Mouse (Mus musculus) embryonic fibroblast, embryonic 13.5 days (primary cell): ENCODE measurements around the gene Pglyrp2. TPM values are rescaled to one million over a fixed set of nuclear protein-coding genes. Genes with fewer than 3 reads are reported as not detected.

Source experiments
- H3K27ac ChIP-seq: 2 replicates; pipeline ENCODE4 v1.5.1; 2012; ENCODE audit warnings: low read length, control low read depth, inconsistent platforms; ENCODE audit not compliant: insufficient read depth
- H3K4me1 ChIP-seq: 2 replicates; pipeline ENCODE4 v1.6.1; 2011; ENCODE audit warnings: low read length; ENCODE audit not compliant: control insufficient read depth, insufficient read depth
- H3K4me3 ChIP-seq: 2 replicates; pipeline ENCODE4 v1.5.1; 2011; ENCODE audit warnings: mild to moderate bottlenecking, control low read depth, low read length; ENCODE audit not compliant: insufficient read depth
- CTCF ChIP-seq: IDR thresholded peaks from 2 replicates; pipeline ENCODE4 v1.5.1; 2011; ENCODE audit warnings: mild to moderate bottlenecking, control low read depth, low read length, moderate library complexity, borderline replicate concordance; ENCODE audit not compliant: insufficient read depth
- POLR2A ChIP-seq: IDR thresholded peaks from 2 replicates; pipeline ENCODE4 v1.6.1; 2011; ENCODE audit warnings: low read depth, mild to moderate bottlenecking, control low read depth, low read length, moderate library complexity
- polyA plus RNA-seq: library from polyadenylated mRNA; stranded (reverse); fragments of >200 nt; gene quantifications from 2 replicates; pipeline ENCODE4 v1.2.4, GENCODE M21; 2011; ENCODE audit warnings: low read depth; ENCODE audit not compliant: missing spikeins, insufficient read length

The Pglyrp2 gene
- polyA plus RNA-seq, 1 experiment = not detected

DNA sequence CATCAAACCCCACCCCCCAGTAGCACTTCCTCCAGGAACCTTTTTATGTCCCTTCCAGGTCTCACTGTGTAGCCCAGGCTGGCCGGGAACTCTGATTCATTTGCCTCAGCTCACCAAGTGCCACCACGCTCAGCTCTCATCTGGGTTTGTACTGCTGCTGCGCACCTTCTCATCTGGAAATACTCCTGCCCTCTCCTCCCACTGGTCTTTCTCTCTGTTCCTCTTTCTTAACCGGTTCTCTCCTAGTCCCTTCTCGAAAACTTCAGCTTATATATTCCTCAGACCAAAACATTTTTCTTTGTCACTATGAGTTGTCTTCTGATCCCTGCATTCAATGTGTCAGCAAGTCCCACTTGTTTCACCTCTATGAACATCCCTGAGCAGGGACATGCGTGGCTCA is 19.3 kb upstream of the Pglyrp2 start:
- Histone ChIP-seq H3K27ac (no peak overlapping the region), H3K4me3 (no peak overlapping the region), H3K4me1 (no peaks in the 10 kb centered on the region)
- no peak for TF ChIP-seq CTCF
- TF ChIP-seq POLR2A = no peak

DNA sequence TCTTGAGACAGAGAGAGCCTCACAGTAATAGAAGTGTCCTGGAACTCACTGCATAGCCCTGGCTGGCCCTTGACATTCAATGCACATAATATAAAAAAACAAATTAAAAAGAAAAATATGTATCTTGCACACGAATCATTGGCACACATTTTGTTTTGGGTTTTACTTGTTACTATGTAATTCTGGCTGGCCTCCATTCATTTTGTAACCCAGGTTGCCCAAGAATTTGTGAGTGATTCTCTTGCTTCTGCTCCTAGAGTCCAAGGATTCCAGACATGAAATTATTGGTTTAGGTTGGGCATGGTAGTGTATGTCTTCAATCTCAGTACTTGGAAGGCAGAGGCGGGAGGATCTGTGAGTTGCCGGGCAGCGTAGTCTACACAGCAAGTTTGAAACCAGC is 13.1 kb upstream of the Pglyrp2 start:
- no peak for TF ChIP-seq CTCF
- no peak for TF ChIP-seq POLR2A
- no peak overlapping the region for H3K4me3 ChIP-seq
- H3K4me1 ChIP-seq = no peaks in the 10 kb centered on the region
- no peak overlapping the region for H3K27ac ChIP-seq

DNA sequence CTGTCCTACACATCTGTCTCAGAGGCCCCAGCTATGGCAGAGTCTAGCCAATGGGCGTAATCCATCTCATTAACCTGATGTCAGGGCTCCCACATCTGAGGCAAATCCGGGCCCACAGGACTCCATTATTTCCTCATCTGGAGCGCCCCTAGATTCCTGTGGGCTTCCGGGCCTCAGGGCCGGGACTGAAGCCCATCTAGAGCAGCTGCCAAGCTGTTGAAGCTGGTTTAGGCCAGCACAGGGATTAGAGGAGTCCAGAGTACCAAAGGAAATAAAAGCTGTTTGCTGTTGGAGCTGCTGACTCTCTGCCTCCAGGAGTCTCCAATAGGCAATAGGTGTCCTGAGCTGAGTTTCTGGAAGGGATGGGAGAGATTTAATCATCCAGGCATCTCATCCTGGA is 11.2 kb upstream of the Pglyrp2 start:
- no peaks in the 10 kb centered on the region for H3K4me1 ChIP-seq
- TF ChIP-seq CTCF = no peak
- TF ChIP-seq POLR2A = no peak
- H3K27ac ChIP-seq = no peak overlapping the region
- no peak overlapping the region for H3K4me3 ChIP-seq

DNA sequence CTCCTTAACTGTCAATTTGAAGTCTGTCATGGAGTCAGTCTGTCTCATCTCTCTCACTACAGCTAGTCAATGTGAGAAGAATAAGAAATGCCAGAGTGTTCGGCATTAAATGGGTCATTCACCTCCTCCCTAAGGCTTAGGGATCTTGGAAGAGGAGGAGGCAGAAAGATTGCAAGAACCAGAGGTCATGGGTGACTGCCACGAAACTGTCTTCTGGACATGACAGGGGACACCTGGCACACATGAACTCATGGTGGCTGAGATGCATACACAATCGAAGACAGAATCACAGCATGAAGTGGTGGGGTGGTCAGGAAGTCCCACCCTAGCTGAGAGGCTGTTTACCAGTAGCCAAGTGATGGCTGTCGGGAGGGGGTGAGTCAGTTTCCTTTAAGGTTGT is 10.4 kb upstream of the Pglyrp2 start:
- Histone ChIP-seq H3K4me3 (no peak overlapping the region), H3K4me1 (no peaks in the 10 kb centered on the region), H3K27ac (no peak overlapping the region)
- TF ChIP-seq CTCF (no peak), POLR2A (no peak)

DNA sequence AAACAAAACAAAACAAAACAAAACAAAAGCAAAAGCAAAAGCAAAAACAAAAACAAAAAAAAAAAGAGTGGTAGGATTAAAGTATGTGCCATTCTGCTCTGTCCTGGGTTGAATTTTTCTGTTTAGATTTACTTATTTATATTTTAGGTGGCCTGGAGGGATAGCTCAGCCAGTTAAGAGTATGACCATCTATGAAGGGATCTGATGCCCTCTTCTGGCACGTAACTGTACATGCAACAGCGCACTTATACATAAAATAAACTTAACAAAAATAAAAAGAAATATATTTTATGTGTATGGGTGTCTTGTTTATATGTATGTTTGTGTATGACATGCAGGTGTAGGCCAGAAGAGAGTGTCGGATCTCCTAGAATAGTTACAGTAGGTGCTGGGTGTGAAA is 8.0 kb upstream of the Pglyrp2 start:
- H3K4me1 ChIP-seq = no peaks in the 10 kb centered on the region
- no peak overlapping the region for H3K4me3 ChIP-seq
- H3K27ac ChIP-seq = no peak overlapping the region
- no peak for TF ChIP-seq CTCF
- TF ChIP-seq POLR2A = no peak

DNA sequence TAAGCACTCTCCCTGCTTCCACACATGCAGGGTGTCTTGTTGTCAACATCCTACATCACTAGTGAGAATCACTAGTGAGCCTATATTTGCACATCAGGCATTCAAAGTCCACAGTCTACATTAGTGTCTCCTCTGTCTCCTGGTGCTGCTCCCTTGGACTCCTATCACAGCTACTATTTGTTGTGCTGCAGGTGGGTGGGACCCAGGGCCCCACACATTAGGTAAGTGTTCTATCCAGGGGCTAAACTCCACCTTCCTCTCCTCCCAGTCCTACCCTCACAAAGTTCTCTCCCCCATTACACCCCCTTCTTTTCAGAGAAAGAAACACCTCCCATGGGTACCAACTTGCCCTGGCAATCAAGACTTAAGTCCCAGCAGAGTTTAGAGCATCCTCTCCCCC is 2.6 kb upstream of the Pglyrp2 start:
- H3K4me3 ChIP-seq = no peak overlapping the region
- no peak for TF ChIP-seq CTCF
- no peak for TF ChIP-seq POLR2A
- no peaks in the 10 kb centered on the region for H3K4me1 ChIP-seq
- no peak overlapping the region for H3K27ac ChIP-seq

DNA sequence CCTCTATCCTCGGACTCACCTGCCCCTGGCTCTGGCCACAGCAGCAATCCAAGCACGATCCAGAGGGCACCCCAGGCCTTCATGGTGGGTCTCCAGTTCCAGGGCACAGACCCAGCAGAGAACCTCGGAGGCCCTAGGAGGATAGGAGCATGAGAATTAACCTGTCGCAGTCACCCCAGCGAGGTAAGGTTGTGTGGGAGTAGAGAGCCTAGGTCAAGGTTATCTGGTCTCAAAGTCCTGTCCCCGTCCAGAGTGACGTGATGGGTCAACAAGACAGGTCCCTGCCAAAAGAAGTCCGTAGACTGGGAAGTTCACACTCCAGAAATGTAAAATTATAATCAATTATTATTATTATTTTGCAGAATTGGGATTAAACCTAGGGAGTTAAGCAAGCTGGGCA is 3.2 kb downstream of the Pglyrp2 start:
- H3K27ac ChIP-seq = no peak overlapping the region
- TF ChIP-seq POLR2A (no peak), CTCF (no peak)
- H3K4me1 ChIP-seq = no peaks in the 10 kb centered on the region
- no peak overlapping the region for H3K4me3 ChIP-seq

DNA sequence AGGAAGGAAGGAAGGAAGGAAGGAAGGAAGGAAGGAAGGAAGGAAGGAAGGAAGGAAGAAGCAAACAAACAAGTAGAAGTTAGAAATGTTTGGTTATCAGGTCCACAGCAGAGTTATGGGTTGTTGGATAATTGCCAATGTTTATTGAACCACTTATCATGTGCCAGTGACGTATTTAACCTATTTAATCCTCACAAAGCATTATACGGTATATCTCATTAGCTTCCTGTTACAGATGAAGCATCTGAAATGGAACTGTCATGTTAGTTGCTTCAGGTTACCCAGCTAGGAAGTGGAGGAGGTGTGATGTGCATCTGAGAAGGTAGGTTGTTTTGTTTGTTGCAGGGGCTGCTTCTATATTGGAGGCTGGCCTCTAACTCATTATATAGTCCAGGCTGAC is 4.0 kb downstream of the Pglyrp2 start:
- TF ChIP-seq CTCF (no peak), POLR2A (no peak)
- H3K4me3 ChIP-seq = no peak overlapping the region
- no peak overlapping the region for H3K27ac ChIP-seq
- H3K4me1 ChIP-seq = no peaks in the 10 kb centered on the region

DNA sequence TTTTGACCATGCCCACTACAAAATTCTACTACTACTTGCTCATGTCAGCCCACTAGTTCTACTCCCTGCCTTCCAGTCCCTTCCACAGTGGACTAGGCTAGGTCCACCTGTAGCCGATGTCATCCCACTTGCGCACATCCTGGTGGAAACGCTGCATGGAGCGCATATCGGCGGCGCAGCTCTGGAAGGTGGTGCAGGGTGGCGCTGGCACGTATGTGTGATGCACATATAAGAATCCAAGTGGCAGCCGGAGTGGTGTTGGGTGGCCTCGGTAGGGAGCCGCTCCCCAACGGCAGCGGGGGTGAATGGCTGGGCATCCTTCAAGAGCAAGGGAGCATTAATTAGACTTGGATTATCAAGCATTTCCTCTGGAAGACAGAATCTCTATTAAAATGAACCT is 7.2 kb downstream of the Pglyrp2 start:
- Histone ChIP-seq H3K27ac (no peak overlapping the region), H3K4me1 (no peaks in the 10 kb centered on the region), H3K4me3 (no peak overlapping the region)
- no peak for TF ChIP-seq POLR2A
- no peak for TF ChIP-seq CTCF

DNA sequence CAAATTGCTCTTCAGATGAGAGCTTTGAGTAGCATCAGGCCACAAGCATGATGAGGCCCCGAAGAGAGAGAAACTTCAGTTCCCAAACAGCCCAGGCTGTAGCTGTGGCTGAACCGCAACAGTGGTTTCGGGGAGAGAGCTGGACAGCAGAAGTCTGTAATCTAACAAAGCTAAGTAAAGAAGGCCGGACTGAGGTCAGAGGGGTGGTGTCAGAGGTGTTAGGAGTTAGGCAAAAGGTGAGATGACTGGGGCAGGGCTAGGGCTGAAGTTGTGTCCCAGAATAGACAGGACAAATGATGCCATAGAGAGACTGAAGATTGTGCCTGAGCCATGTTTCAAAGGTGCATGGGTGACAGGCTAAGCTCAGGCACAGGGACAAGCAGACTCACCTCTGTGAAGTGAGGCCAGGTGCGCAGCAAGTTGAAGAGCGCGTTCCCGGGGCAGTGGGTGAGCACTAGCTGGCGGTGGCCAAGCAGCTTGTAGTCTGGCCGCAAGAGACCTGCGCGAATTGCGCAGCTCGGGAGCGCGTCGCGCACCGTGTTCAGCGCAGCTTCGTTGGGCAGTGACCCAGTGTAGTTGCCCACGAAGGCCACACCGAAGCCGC is 8.4 kb downstream of the Pglyrp2 start:
- no peaks in the 10 kb centered on the region for H3K4me1 ChIP-seq
- TF ChIP-seq POLR2A (no peak), CTCF (no peak)
- H3K4me3 ChIP-seq = no peak overlapping the region
- no peak overlapping the region for H3K27ac ChIP-seq

DNA sequence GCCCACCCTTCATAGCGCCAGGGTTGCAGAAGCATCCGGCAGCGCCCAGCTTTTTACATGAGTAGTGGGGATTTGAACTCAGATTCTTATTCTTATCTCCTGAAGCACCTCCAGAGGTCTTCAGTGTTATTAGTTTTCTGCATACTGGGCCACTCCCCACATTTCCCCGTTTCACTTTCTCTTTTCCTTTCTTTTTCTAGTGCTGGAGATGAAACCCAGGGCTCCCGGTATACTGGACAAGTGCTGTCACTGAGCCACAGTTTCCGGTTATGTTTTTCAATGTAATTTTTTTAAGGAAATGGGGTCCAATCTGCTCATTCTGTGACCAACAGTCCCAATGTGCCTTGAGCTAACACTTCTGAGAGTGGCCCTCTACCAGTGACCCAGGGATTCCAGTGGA is 12.1 kb downstream of the Pglyrp2 start:
- H3K4me3 ChIP-seq = no peak overlapping the region
- H3K27ac ChIP-seq = no peak overlapping the region
- no peaks in the 10 kb centered on the region for H3K4me1 ChIP-seq
- no peak for TF ChIP-seq POLR2A
- no peak for TF ChIP-seq CTCF
